Mouse (Mus musculus) left cerebral cortex, postnatal 10 days (tissue): ENCODE results near the gene Terb2. TPM values are rescaled to one million over a fixed set of nuclear protein-coding genes. Genes with fewer than 3 reads are reported as not detected.

Experiments used
- total RNA-seq, 2 experiments: library from RNA; stranded (reverse); gene quantifications; 2 replicates each; pipeline ENCODE4 v1.2.3; 2021

Terb2 gene
- total RNA-seq, 2 experiments from 2014 or later = not detected

Other genes starting within 250 kb of the Terb2 start
- gene Ctdspl2, start 230.3 kb upstream of the Terb2 start, total RNA-seq = 10 to 100 TPM; 36.7 to 39.2 TPM
- gene Mageb3, start 230.2 kb upstream of the Terb2 start, total RNA-seq = under 1 TPM; 0.16 to 0.47 TPM
- gene Eif3j1, start 157.7 kb upstream of the Terb2 start, total RNA-seq = 10 to 100 TPM; 22.1 to 24.5 TPM
- gene Spg11, start 67.9 kb upstream of the Terb2 start, total RNA-seq = 10 to 100 TPM; 19.8 to 20.4 TPM
- 10 to 100 TPM; 72.1 to 76.8 TPM for gene B2m, start 38.6 kb upstream of the Terb2 start, total RNA-seq
- gene Trim69, start 25.6 kb upstream of the Terb2 start, total RNA-seq = not detected
- under 1 TPM in 1 of 2 experiments, not detected in 1; 0.14 TPM for gene Patl2, start 83 bp upstream of the Terb2 start, total RNA-seq
- 10 to 100 TPM; 15.0 to 16.3 TPM for gene Sord, start 48.5 kb downstream of the Terb2 start, total RNA-seq
- gene Duox2, start 112.2 kb downstream of the Terb2 start, total RNA-seq = under 1 TPM in 1 of 2 experiments, not detected in 1; 0.26 TPM
- under 1 TPM; 0.22 to 0.34 TPM for gene Duoxa2, start 112.6 kb downstream of the Terb2 start, total RNA-seq
- under 1 TPM; 0.21 to 0.39 TPM for gene Duoxa1, start 127.5 kb downstream of the Terb2 start, total RNA-seq
- gene Duox1, start 129.4 kb downstream of the Terb2 start, total RNA-seq = under 1 TPM; 0.15 to 0.26 TPM
- 10 to 100 TPM; 64.8 to 72.7 TPM for gene Shf, start 182.9 kb downstream of the Terb2 start, total RNA-seq
- under 1 TPM; 0.24 to 0.32 TPM for gene Slc28a2, start 240.2 kb downstream of the Terb2 start, total RNA-seq